Mouse (Mus musculus) thymus, adult 18-20 months (tissue): ENCODE data around the gene Dlk2.

Experiments used
- DNase-seq, 2 experiments: peaks; one replicate each; pipeline ENCODE4 v3.0.0; 2022; ENCODE audit warnings: mixed read lengths in 2 of 2

Dlk2 gene

GRCm38 (mm10) chr17:46297364-46298219 lies at the start of gene Dlk2:
Gene Dlk2, plus strand, starts transcription at chr17:46297421.
- DNase-seq: no peak

- DNase-seq: peak; percentile 87 to 90
These were observed 49.6 kb upstream of the Dlk2 start, which contains the start of the genes Polr1c and Yipf3 for GRCm38 (mm10) chr17:46247512-46248188. Gene Polr1c, minus strand, starts transcription at chr17:46248054. Gene Yipf3, plus strand, starts transcription at chr17:46248080.

GRCm38 (mm10) chr17:46248189-46248522 lies 49.1 kb upstream of the Dlk2 start:
- no peak for DNase-seq

- no peak for DNase-seq
These were observed 46.0 kb upstream of the Dlk2 start for GRCm38 (mm10) chr17:46251174-46251573.

- no peak for DNase-seq
These were observed 44.4 kb upstream of the Dlk2 start for GRCm38 (mm10) chr17:46252571-46253451.

- DNase-seq: peak; percentile 76 to 78
These were observed 43.7 kb upstream of the Dlk2 start, which contains the start of gene Lrrc73 for GRCm38 (mm10) chr17:46253452-46254084. Gene Lrrc73, plus strand, starts transcription at chr17:46253531.

GRCm38 (mm10) chr17:46254106-46254505 lies 43.1 kb upstream of the Dlk2 start:
- DNase-seq: peak in 1 of 2 experiments; percentile 36

GRCm38 (mm10) chr17:46255147-46255546 lies 42.1 kb upstream of the Dlk2 start:
- no peak for DNase-seq

GRCm38 (mm10) chr17:46258279-46259053 lies 38.8 kb upstream of the Dlk2 start:
- DNase-seq: no peak

GRCm38 (mm10) chr17:46259675-46260074 lies 37.5 kb upstream of the Dlk2 start:
- no peak for DNase-seq

GRCm38 (mm10) chr17:46262201-46262694 lies 35.0 kb upstream of the Dlk2 start:
- no peak for DNase-seq

GRCm38 (mm10) chr17:46265502-46265901 lies 31.7 kb upstream of the Dlk2 start:
- DNase-seq: no peak

- peak; percentile 46 to 47 for DNase-seq
These were observed 31.2 kb upstream of the Dlk2 start for GRCm38 (mm10) chr17:46265918-46266618.

GRCm38 (mm10) chr17:46266986-46267385 lies 30.2 kb upstream of the Dlk2 start:
- no peak for DNase-seq

- DNase-seq: no peak
These were observed 29.7 kb upstream of the Dlk2 start for GRCm38 (mm10) chr17:46267511-46267910.

GRCm38 (mm10) chr17:46268026-46268720 lies 29.0 kb upstream of the Dlk2 start:
- DNase-seq: no peak

- DNase-seq: no peak
These were observed 27.3 kb upstream of the Dlk2 start for GRCm38 (mm10) chr17:46269771-46270534.

GRCm38 (mm10) chr17:46272058-46272457 lies 25.2 kb upstream of the Dlk2 start:
- DNase-seq: no peak

- DNase-seq: no peak
These were observed 24.5 kb upstream of the Dlk2 start for GRCm38 (mm10) chr17:46272675-46273074.
